Mouse (Mus musculus) c-Kit-positive CD71-positive TER-119-positive erythroid progenitor cells, embryonic 14.5 days (primary cell): Measurements from ENCODE around the gene Ksr2.

ENCODE experiments used
- DNase-seq: peaks from one replicate; pipeline ENCODE4 v3.0.0-alpha.2; 2013; ENCODE audit warnings: low spot score

Gene Ksr2

GRCm38 (mm10) chr5:117482013-117482412 lies 68.2 kb downstream of the Ksr2 start:
- DNase-seq, result no peak

GRCm38 (mm10) chr5:117485411-117485810 lies 71.6 kb downstream of the Ksr2 start:
- no peak for DNase-seq

GRCm38 (mm10) chr5:117486092-117486491 lies 72.3 kb downstream of the Ksr2 start:
- DNase-seq, result no peak

- DNase-seq, result no peak
Measured at GRCm38 (mm10) chr5:117488155-117488554, 74.4 kb downstream of the Ksr2 start.

GRCm38 (mm10) chr5:117488670-117489325 lies 75.0 kb downstream of the Ksr2 start:
- DNase-seq, result no peak

- no peak for DNase-seq
Measured at GRCm38 (mm10) chr5:117492933-117493863, 79.4 kb downstream of the Ksr2 start.

- DNase-seq, result peak; percentile 18
Measured at GRCm38 (mm10) chr5:117493947-117494346, 80.1 kb downstream of the Ksr2 start.

- no peak for DNase-seq
Measured at GRCm38 (mm10) chr5:117497084-117497483, 83.3 kb downstream of the Ksr2 start.

GRCm38 (mm10) chr5:117502611-117503010 lies 88.8 kb downstream of the Ksr2 start:
- DNase-seq, result peak; percentile 22

- no peak for DNase-seq
Measured at GRCm38 (mm10) chr5:117504431-117504830, 90.6 kb downstream of the Ksr2 start.

- peak; percentile 53 for DNase-seq
Measured at GRCm38 (mm10) chr5:117505204-117505603, 91.4 kb downstream of the Ksr2 start.

- no peak for DNase-seq
Measured at GRCm38 (mm10) chr5:117505769-117506168, 92.0 kb downstream of the Ksr2 start.

GRCm38 (mm10) chr5:117506406-117506805 lies 92.6 kb downstream of the Ksr2 start:
- peak; percentile 35 for DNase-seq

- DNase-seq, result no peak
Measured at GRCm38 (mm10) chr5:117509511-117510375, 95.9 kb downstream of the Ksr2 start.

- no peak for DNase-seq
Measured at GRCm38 (mm10) chr5:117510864-117511263, 97.1 kb downstream of the Ksr2 start.

- no peak for DNase-seq
Measured at GRCm38 (mm10) chr5:117515396-117515795, 101.6 kb downstream of the Ksr2 start.

GRCm38 (mm10) chr5:117515861-117516260 lies 102.1 kb downstream of the Ksr2 start:
- DNase-seq, result no peak

- DNase-seq, result peak; percentile 38
Measured at GRCm38 (mm10) chr5:117516597-117516996, 102.8 kb downstream of the Ksr2 start.

- DNase-seq, result no peak
Measured at GRCm38 (mm10) chr5:117519858-117520495, 106.2 kb downstream of the Ksr2 start.

GRCm38 (mm10) chr5:117521156-117521555 lies 107.4 kb downstream of the Ksr2 start:
- no peak for DNase-seq

- DNase-seq, result no peak
Measured at GRCm38 (mm10) chr5:117521701-117522100, 107.9 kb downstream of the Ksr2 start.

- DNase-seq, result no peak
Measured at GRCm38 (mm10) chr5:117522471-117522870, 108.7 kb downstream of the Ksr2 start.
